Mouse (Mus musculus): ENCODE data around the gene Epop.

The Epop gene

GRCm38 (mm10) chr11:97629576-97629975 is at the start of gene Epop:
Epop (minus strand) TSS chr11:97629702.
- in situ Hi-C loops (cut with MboI, MseI) = loop anchor here (5.0 kb wide), 1 partner anchor 68 kb away; no protein-coding TSS in a partner anchor

DNA sequence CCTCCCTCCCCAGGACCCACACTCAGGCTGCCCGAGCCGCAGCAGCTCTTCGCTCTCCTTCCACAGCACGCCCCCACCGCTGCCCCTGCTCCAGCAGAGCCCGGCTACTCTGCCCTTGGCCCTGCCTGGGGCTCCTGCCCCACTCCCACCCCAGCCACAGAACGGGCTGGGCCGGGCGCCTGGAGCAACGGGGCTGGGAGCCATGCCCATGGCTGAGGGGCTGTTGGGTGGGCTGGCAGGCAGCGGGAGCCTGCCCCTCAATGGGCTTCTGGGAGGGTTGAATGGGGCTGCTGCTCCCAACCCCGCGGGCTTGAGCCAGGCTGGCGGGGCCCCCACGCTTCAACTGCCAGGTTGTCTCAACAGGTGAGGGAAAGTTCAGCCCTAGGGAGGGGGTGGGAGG is 48.8 kb upstream of the Epop start:
- in situ Hi-C loops (cut with MboI, MseI) = no loop called here

GRCm38 (mm10) chr11:97677842-97678241 is 48.3 kb upstream of the Epop start:
- in situ Hi-C loops (cut with MboI, MseI) = no loop called here

DNA sequence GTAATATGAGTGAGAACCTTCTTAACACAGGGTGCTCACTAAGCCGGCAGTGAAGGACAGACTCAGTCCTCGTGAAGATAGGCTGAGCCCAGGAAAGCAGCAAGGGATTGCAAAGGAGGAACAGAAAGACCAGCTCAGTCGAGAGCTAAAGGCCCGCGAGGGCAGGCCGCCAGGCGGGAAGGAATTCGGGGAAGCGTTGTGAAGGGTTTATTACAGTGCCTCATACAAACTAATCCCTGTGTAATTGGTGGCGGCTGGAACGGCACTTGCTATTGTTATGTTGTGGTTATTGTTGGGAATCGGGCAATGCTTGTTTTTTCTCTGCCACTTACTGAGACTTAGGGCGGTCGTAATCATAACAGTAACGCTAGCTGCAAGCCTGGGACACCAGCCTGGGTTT is 47.9 kb upstream of the Epop start:
- in situ Hi-C loops (cut with MboI, MseI) = no loop called here

DNA sequence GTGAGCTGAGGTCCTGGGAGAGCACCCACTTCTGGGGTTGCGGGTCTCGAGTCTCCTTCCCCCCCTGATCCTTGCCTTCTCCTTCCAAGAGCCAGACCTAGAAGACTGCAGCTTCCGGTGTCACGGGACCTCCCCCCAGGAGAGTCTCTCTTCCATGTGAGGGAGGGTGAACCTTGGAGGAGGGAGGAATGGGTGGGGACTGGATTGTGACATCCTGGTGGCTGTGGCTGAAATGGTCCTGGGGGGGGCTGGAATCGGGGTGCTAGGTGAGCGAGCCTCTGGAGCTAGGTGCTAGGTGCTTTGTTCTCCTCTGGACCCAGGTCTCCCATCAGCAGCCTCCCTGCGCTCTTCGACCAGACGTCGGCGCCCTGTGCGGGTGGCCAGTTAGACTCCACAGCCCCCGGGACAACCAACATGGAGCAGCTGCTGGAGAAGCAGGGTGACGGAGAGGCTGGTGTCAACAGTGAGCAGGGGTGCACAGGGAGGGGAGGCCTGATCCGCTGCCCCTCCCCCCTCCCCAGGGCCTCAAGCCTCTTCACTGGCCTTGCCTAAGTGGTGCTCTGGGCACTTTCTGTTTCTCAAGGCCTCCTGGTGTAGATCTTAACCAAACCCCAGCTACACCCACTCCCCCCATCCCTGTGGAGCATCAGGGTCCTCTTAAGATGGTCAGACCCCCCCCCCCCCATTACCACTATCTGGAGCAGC is 46.7 kb upstream of the Epop start:
- in situ Hi-C loops (cut with MboI, MseI) = no loop called here

- in situ Hi-C loops (cut with MboI, MseI) = no loop called here
These were observed 43.6 kb upstream of the Epop start for GRCm38 (mm10) chr11:97673148-97673547.

- in situ Hi-C loops (cut with MboI, MseI) = no loop called here
These were observed 41.6 kb upstream of the Epop start for GRCm38 (mm10) chr11:97671177-97671527.

- in situ Hi-C loops (cut with MboI, MseI) = no loop called here
These were observed 41.0 kb upstream of the Epop start for GRCm38 (mm10) chr11:97670234-97671176.

- in situ Hi-C loops (cut with MboI, MseI) = loop anchor here (10.0 kb wide), 1 partner anchor 545 kb away; no protein-coding TSS in a partner anchor
These were observed 40.3 kb upstream of the Epop start for GRCm38 (mm10) chr11:97669829-97670228.

DNA sequence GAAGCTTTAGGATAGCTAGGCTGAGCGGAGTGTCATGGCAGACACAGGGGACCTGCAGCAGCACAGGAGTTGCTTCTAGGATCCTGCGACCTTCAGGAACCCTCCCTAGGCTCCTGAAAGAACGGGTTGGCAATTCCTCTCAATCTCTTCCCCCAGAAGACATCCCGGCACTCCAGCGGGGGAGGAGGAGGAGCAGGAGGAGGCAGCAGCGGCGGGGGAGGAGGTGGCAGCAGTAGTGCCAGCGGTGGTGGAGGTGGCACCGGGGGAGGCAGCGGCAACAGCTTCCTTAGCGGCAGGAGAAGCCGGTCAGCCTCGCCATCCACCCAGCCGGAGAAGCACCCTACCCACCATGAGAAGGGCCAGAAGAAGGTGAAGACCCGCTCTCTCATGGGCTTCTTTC is 39.8 kb upstream of the Epop start:
- in situ Hi-C loops (cut with MboI, MseI) = loop anchor here (10.0 kb wide), 1 partner anchor 544 kb away; no protein-coding TSS in a partner anchor

- in situ Hi-C loops (cut with MboI, MseI) = loop anchor here (10.0 kb wide), 1 partner anchor 543 kb away; no protein-coding TSS in a partner anchor
These were observed 38.7 kb upstream of the Epop start for GRCm38 (mm10) chr11:97668160-97668559.

- in situ Hi-C loops (cut with MboI, MseI) = loop anchor here (10.0 kb wide), 1 partner anchor 542 kb away; no protein-coding TSS in a partner anchor
These were observed 37.3 kb upstream of the Epop start for GRCm38 (mm10) chr11:97666794-97667193.

GRCm38 (mm10) chr11:97666221-97666620 is 36.7 kb upstream of the Epop start:
- in situ Hi-C loops (cut with MboI, MseI) = loop anchor here (10.0 kb wide), 1 partner anchor 541 kb away; no protein-coding TSS in a partner anchor

GRCm38 (mm10) chr11:97665431-97665830 is 35.9 kb upstream of the Epop start:
- in situ Hi-C loops (cut with MboI, MseI) = loop anchor here (10.0 kb wide), 1 partner anchor 541 kb away; no protein-coding TSS in a partner anchor

DNA sequence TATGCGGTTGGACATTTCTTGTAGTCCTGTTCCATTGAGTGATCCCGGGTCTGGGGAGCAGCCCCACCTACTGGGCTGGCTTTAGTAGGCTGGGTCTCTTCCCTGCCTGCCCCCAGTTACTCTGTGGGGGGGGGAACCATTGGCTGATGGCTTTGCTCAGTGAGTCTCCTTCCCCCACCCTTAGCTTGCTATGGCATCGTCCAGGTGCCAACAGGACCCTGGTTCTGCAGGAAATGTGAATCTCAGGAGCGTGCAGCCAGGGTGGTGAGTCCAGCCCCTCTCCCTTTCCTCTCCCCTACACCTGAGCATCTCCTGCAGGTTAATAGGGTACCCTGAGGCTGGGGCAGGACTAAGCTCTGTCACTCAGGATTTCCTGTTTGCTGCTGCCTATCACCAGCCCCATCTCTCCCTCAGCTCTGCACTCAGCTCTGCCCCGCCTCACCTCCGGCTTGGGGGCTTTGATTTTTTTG is 35.3 kb upstream of the Epop start:
- in situ Hi-C loops (cut with MboI, MseI) = loop anchor here (10.0 kb wide), 1 partner anchor 540 kb away; no protein-coding TSS in a partner anchor

- in situ Hi-C loops (cut with MboI, MseI) = loop anchor here (10.0 kb wide), 1 partner anchor 540 kb away; no protein-coding TSS in a partner anchor
These were observed 34.8 kb upstream of the Epop start for GRCm38 (mm10) chr11:97664339-97664665.

GRCm38 (mm10) chr11:97663528-97664338 is 34.2 kb upstream of the Epop start:
- in situ Hi-C loops (cut with MboI, MseI) = loop anchor here (10.0 kb wide), 1 partner anchor 539 kb away; no protein-coding TSS in a partner anchor

- in situ Hi-C loops (cut with MboI, MseI) = loop anchor here (10.0 kb wide), 1 partner anchor 538 kb away; no protein-coding TSS in a partner anchor
These were observed 33.5 kb upstream of the Epop start, which contains the start of gene Mllt6 for GRCm38 (mm10) chr11:97662893-97663527. Mllt6 (plus strand) TSS chr11:97663414.

GRCm38 (mm10) chr11:97662207-97662892 is 32.8 kb upstream of the Epop start:
- in situ Hi-C loops (cut with MboI, MseI) = loop anchor here (10.0 kb wide), 1 partner anchor 538 kb away; no protein-coding TSS in a partner anchor

- in situ Hi-C loops (cut with MboI, MseI) = loop anchor here (10.0 kb wide), 1 partner anchor 537 kb away; no protein-coding TSS in a partner anchor
These were observed 32.2 kb upstream of the Epop start for GRCm38 (mm10) chr11:97661648-97662133.

Data from T-helper 2 cell (primary cell).